Mouse (Mus musculus): Measurements from ENCODE around the gene Gm49339.
"Not testable (repeated sequence)": the region's sequence is repeated elsewhere in the genome, so short reads cannot be mapped to it uniquely, and the experiment has no call there.

Gm49339 gene

DNA sequence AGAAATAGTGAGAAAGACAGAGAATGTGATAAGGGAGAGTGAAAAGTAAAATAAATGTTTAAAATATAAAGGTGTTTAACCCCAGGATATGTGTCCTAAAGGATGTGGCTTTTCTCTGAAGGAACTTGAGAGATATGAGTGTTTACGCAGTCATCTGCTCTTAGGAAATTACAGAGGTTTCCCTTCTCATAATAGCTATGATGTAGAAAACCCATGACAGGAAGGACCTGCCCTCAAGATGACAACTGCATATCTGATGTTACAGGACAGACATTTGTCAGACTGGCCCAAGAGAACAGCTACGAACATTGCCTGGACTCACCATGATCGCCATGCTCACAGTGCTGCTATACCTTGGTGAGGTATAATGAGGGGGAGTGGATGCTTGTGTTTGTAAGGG, at the start of gene Gm49339, which contains the start of gene Lilr4b:
TSS of gene Gm49339 (plus strand) at position 216 of the 400 bp plus-strand sequence.
TSS of gene Lilr4b (plus strand) at position 236 of the 400 bp plus-strand sequence.
- DNase-seq: not testable (repeated sequence)

DNA sequence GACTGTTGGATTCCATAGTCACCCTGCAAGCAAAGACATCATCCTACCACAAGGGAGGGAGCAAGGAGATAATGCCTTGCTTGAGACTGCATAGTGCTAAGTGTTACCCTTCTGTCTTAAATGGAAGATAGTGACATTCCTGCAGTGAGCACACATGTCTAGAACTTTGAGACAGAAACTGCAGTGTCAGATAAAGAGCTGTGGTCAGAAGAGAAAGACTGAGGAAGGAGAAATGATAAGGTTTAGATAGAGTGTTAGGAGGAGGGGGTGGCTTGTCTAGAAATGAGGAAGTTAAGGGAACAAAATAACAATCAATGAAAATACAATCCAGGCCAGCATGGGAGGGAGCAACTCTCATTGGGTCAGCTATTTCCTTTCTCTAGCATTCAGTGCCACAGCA, 47.5 kb upstream of the Gm49339 start:
- no peak for DNase-seq

DNA sequence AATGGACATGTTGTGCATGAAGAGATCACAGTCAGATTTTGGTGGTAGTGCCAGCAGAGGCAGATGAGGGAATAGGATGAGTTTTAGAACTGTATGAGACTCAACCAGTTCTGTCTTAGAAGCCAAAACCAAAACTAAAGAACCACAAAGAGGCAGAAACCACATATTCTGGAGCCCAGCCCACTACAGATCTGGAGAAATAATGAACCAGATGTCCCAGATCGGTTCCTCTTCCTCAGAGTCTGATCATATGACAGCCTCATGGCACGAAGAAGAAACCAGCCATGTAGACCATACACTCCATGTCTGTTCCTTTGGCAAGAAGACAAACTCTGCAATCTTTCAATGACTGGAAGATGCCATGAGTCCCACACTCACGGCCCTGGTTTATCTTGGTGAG, 44.7 kb upstream of the Gm49339 start:
- no peak for DNase-seq

DNA sequence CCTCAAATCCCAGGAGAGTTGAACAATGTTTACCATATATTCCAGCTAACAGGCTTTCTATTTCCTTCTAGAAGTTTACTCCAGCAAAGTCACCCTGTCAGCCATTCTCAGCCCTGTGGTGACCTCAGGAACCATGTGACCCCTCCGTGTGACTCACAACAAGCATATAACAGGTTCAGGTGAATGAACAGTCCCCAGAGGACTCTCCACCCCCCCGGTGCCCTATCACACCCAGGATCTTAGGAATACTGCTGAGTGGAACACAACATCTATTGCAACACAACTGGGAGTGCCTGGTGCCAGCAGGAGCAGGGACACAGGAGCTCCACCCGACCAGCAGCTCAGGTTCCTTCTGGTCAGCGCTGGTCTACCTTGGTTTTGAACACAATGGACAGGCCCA, 28.8 kb upstream of the Gm49339 start:
- no peak for DNase-seq

DNA sequence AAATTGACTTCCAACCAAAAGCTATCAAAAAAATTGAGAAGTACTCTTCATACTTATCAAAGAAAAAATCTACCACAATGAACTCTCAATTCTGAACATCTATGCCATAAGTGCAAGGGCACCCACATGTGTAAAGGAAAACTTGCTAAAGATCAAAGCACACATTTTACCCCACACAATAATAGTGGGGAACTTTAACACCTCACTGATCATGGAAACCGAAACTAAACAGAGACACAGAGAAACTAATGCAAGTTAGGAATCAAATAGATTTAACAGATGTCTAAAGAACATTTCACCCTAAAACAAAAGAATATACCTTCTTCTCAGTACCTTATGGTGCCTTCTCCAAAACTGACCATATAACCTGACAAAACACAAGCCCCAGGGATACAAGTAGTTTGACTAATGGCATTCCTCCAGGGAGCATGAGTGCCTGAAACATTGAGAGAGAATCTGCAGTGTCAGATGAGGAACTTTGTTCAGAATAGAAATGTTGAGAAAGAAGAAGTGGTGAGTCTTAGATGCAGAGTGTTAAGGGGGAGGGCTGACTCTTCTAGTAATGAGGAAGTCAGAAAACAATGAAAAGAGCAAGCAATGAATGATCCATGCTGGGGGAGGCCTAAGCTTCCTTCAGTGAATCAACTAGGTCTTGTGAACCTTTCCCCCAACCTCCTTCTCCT, 26.7 kb upstream of the Gm49339 start:
- DNase-seq: peak in 1 of 2 experiments; percentile 7

DNA sequence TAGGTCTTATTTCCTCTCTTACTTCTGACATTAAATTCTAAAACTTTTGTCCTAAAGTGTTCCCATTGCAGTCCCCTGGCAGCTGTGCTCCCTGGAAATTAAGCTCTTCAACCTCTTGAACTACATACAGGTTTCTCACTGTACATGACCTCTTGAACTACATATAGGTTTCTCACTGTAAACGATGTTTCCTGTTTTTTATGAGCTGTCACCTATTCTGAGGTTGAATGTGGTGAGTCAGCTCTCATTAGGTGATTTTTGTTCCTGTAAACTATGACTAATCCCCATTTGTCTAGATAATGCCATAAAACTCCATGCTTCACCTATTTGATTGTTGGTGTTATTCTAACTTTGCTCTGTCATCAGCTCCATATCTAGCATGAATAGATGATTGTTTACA, 26.0 kb upstream of the Gm49339 start:
- no peak for DNase-seq

DNA sequence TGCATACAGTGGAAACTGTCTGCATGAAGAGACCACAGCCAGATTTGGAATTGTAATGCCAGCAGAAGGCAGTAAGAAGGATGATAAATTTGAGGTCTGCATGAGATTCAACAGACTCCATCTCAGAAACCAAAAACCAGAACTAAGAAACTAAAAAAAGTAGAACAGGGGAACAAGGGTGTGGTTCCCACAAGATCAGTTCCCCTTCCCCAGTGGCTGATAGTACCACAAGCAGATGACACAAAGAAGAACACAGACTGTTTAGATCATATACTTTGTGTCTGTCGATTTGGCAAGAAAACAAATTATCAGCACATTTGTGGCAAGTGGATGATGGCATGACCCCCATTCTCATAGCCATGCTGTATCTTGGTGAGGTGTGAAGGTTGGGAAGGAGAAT, 24.6 kb upstream of the Gm49339 start:
- DNase-seq: peak in 1 of 2 experiments; percentile 12

DNA sequence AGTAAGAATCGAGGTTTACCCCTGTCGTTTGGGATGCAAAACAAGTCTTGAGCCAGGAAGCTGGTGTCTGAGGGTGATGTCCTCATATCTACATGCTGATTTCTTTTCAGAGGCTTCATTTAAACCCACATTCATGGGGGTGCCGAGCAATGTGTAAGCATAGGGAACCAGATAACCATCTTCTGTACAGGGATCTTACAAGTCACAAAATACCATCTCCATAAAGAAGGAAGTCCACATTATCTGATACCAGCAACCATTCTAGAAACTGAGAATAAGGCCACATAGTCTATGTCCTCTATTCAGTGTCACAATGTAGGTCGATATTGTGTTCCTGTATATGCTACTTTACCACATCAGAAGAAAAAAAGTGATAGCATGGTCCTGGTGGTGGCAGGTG, 24.0 kb upstream of the Gm49339 start:
- no peak for DNase-seq

DNA sequence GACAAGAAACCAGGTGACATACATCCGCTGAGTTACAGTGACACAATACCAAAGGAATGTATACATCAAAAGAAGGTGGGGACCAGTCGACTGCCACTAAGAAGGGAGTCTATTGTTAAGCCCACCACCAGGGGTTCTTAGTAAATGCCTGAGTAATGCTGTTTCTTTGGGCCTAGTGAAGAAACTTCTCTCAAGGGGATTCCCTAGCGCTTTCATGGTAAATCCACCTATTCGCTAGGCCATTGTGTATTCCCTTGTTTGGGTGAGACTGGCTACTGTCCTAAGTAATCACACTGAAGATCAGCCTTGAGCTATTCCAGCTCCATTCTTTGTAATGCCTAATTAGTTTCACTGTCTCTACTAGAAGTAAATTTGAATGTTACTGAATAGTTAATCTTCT, 16.6 kb upstream of the Gm49339 start:
- not testable (repeated sequence) for DNase-seq

DNA sequence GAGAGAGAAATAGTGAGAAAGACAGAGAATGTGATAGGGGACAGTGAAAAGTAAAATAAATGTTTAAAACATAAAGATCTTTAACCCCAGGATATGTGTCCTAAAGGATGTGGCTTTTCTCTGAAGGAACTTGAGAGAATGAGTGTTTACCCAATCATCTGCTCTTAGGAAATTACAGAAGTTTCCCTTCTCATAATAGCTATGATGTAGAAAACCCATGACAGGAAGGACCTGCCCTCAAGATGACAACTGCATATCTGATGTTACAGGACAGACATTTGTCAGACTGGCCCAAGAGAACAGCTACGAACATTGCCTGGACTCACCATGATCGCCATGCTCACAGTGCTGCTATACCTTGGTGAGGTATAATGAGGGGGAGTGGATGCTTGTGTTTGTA, 10.3 kb downstream of the Gm49339 start, which contains the start of gene Lilrb4a:
TSS of gene Lilrb4a (plus strand) at position 266 of the 400 bp plus-strand sequence.
- DNase-seq: not testable (repeated sequence)

DNA sequence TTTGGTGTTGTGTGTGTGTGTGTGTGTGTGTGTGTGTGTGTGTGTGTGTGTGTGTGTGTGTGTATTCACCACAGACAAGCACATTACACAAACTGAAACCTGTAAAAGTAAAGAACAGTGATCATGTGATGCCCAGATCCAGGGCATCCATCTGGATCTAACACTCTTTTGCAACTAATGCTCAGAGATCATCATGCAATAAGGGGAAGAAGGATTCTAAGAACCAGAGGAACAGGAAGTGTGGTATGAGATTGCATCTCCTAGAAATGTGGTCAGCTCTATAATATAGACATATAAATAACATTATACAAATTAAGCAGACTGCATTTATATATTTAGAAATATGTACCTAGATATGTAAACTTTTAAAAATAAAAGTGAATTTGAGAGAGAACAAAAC, 39.6 kb downstream of the Gm49339 start:
- no peak for DNase-seq

DNA sequence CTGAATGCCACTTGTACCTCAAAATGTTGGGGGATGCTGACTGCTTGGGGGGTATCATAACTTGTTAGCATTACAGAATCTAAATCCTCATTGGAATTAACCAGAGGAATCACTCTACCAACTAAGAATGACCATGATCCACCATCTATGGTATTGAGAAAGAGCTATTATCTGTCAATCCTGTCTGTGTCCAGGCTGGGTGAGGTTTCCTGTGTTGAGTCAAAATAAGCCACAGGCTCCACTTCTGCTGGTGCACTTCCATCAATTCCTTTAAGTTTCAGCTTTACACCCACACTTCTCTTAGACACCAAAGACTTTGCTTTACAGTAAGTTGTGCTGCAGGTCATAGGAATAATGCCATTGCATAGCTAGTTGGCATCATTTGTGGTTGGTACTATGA, 41.0 kb downstream of the Gm49339 start:
- peak in 1 of 2 experiments; percentile 2 for DNase-seq

DNA sequence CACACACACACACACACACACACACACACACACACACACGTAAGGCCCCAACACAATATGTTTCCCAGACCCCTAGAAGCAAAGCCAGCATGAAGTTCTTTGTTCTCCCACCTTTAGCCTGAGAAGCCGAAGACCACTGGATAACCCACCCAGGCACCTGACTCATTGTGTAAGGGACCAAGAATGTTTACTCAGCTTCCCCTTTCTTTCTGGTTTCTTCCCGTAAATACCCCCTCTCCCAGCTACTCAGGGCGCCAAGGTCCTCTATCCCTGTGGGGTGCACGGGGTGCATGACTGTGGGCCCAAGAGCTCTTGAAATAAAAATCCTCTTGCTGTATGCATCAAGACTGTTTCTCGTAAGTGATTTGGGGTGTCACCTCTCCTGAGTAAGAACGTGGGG, 45.7 kb downstream of the Gm49339 start:
- no peak for DNase-seq

DNA sequence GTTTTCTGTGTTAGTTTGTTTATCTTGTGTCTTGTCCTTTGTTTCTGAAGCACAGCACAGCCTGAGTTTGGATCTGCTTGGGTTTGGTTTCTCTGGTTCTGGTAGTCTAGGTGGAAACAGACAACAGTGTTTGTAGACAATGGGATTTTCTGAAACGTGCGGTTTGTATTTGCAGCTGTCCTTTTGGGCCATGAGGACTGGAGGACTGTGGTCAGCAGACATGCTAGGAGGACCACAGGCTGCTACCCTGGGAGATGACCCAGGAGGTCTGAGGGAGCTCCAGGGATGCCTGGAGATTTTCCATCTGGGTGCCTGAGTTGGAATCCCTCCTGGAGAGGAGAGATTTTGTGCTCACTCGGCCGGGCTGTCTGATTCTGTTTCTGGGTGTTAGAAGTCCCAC, 46.2 kb downstream of the Gm49339 start:
- no peak for DNase-seq

DNA sequence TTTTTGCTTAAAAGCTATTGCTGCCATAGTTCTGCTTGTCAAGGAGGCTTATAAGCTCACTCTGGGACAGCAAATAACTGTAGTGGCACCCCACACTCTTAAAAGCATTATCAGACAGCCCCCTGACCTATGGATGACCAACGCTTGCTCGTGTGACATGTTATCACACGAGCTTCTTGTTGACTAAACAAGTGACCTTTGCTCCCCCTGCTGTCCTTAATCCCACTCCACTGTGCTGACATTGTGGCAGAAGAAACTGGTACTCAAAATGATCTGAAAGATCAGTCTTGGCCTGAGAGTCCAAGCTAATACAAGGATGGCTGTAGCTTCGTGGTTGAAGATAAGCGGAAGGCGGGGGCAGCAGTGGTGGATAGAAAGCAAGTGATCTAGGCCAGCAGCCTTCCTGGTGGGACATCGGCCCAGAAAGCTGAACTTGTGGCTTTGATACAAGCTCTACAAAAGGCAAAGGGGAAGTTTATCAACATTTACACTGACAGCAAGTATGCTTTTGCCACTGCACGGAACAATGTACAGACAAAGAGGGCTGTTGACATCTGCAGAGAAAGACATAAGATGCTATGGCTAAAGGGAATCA, 48.5 kb downstream of the Gm49339 start:
- peak in 1 of 2 experiments; percentile 14 for DNase-seq

DNA sequence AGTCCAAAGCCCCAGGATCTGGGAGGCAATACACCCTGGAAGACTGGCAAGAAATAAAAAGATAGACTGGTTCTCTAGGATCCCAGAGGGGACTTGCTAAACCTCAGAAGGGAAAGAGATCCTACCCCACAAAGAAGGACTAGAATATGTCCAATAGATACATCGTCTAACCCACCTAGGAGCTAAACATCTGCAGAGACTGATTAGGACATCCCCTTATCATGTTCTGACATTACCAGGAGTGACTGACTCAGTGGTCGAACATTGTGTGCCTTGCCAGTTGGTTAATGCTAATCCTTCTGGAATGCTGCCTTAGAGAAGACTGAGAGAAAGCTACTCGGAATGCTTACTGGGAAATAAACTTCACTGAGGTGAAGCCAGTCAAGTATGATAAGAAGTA, 49.1 kb downstream of the Gm49339 start:
- DNase-seq: no peak

DNA sequence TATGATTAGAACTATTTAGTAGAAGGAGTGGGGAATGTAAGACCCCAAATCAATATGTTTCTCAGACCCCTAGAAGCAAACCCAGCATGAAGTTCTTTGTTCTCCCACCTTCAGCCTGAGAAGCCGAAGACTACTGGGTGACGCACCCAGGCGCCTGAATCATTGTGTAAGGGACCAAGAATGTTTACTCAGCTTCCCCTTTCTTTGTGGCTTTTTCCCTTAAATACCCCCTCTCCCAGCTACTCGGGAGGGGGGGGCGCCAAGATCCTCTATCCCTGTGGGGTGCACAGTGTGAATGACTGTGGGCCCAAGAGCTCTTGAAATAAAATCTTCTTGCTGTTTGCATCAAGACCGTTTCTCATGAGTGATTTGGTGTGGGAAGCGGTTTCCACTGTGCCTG, 50.4 kb downstream of the Gm49339 start:
- DNase-seq: no peak
